Mouse (Mus musculus) cortical plate, adult 2 months (tissue): ENCODE results near the gene Lenep.

ENCODE experiments used
- CTCF ChIP-seq: fragments of 200-500 bp; IDR thresholded peaks from 2 replicates; pipeline ENCODE4 v1.5.1; 2011; ENCODE audit warnings: mild to moderate bottlenecking, control low read depth, low read length; ENCODE audit not compliant: insufficient read depth; ENCODE audit errors: extremely low read depth
- POLR2A ChIP-seq: fragments of 200-500 bp; IDR thresholded peaks from 2 replicates; pipeline ENCODE4 v1.6.1; 2011; ENCODE audit warnings: mild to moderate bottlenecking, low read length, control low read depth; ENCODE audit not compliant: insufficient read depth; ENCODE audit errors: extremely low read depth

DNA sequence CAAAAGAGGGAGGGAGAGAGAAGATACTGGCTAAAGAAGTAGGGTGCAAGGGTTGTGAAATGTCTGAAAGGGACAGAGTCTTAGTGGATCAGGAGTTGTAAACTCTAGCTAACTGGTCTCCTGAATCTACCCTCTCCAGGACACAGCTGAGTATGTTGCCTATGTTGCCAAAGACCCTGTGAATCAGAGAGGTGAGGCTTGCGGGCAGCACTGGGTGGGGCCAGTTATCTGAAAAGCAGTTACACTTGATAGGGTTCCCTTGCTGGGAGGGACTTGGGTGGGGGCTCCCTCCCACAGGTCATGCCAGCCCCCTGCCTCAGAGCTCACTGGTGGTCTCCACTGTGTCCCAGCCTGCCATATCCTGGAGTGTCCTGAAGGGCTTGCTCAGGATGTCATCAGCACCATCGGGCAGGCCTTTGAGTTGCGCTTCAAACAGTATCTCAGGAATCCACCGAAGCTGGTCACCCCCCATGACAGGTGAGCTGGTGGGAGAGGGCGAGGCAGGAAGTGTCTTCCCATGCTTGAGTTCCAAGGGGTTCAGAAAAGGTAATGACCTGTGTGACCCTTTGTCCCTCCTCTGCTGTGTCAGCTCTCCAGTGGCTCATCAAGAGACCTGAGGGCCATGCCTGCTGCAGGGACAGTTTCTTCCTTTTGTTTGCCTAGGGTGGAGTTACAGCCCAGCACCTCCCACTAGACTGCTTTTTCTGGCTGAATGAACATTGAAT lies 22.0 kb upstream of the Lenep start:
- TF ChIP-seq POLR2A = no peak
- TF ChIP-seq CTCF = no peak
